Mouse (Mus musculus): ENCODE data around the gene Tpcn2.
A peak's percentile ranks its signal among the peaks of the same experiment; 100 is the strongest.

Gene Tpcn2

DNA sequence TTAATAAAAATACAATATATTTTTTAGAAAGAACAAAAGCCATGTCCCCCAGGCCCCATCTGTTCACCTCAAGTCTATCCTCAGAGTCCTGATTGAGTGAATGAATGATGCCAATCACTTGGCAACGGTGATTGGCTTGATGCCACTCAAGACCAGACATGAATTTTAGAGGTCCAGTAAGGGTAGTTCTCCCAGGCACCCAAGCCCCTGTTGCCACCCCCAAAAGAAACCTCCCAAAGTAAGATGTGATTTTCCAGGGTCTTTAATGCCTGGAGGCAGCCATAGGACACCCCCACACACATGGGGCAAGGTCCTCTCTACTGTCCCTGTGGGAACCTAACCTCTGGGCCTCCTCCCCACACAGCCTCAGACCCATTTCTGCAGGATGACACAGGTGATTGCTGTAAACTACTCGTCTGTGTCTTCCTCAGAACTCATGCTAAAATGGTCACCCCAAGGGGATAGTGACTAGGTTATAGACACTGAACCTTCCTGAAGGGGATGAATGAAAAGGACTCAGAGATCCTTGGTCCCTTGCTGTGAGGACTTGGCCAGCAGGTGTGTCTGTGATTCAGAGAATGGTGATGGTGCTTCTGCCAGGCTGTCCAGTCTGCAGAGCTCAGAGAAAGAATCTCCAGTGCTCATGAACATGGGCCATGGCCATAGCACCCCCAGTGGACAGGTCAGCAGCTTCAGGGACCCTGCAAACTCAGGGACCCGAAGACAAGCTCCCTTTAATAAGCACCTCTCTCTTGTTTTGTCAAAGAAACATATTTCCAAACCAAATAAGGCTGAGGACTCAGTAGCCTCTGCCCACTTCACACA is 15.1 kb upstream of the Tpcn2 start:
- no peak for DNase-seq

DNA sequence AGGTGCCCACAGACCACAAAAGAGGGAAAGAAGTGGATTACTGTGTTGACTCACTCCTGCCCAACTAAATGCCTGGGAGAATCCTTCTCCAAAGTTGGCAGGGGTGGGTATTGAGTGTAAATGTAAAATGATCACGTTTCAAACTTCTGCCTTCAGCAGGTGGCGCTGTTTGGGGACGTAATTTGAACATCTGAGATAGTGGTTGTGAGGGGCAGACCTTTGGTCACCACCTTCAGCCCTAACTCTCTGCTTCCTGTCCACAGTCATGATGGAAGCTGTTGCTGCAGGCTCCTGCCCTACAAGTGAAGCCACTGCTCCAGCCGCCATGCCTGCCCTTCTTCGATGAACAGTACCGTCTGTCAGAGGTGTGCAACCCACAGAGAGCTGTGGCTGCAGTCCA is 10.0 kb upstream of the Tpcn2 start:
- DNase-seq, result no peak

DNA sequence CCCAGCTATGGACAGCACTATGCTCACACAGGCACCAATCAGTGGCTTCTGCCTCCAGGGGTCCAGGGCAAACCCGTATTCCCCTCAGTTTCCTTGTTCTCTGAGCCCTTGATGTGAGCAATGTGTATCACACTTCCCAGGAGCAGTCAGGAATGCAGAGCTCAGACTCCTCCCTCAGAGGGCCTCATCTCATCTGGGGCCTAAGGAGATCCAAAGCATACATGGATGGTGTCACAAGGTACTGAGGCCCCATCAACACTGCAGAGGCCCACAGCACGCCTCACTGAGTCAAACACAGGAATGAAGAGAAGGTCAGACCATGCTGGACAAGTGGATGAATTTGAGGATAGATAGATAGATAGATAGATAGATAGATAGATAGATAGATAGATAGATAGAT is 8.9 kb upstream of the Tpcn2 start:
- DNase-seq, result no peak

DNA sequence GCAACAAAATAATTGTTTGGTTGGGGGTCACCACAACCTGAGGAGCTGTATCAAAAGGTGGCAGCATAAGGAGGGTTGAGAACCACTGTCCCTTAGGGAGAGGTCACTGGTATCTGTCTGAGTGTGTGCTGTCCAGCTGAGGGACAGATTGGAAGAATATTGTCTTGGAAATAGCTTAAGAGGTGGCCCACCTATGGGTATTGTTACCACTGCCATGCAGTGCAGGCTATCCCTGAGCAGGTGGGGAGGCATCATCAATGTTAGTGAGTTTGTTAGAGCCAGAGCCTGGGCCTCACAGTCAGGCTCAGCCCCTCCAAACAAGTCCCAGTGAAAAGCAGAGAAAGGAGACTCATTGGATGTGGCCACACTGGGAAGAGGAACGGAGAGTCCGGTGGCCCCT is 8.0 kb upstream of the Tpcn2 start:
- no peak for DNase-seq

DNA sequence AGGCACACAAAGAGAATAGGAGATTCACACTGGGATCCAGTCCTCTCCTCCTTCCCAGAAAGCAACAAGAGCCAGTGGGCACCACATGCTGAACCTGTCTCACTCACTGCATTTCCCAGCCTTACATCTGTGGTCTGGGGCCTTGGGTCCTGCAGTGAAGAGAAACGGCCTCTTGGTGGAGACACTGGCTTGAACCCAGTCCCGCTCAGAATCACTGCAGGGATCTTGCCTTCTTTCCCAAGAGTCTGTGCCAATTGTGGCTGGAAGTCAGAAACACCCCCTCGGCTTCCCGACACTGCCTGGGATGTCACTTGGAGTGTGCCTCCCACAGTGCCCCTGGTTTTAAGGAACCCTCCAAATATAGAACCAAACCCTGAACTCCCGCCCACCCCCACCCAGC is 5.5 kb upstream of the Tpcn2 start:
- no peak for DNase-seq

DNA sequence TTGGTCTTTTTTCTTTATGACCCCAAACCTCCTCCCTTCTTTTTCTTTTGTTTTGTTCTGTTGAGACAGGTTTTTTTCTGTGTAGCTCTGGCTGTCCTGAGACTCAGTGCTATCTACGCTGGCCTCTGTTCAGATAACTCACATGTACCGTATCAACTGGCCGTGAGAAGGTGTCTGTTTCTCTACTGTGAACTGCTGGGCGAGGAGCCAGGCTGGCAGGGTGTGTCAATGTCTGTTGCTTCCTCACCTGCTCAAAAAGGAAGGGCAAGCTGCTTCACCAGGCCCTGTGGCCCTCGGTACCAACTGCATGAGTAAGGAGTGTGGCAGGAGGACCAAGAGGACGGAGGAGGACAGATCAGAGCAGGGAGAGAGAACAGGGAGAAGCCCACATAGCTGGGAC is 3.6 kb upstream of the Tpcn2 start:
- DNase-seq, result no peak

DNA sequence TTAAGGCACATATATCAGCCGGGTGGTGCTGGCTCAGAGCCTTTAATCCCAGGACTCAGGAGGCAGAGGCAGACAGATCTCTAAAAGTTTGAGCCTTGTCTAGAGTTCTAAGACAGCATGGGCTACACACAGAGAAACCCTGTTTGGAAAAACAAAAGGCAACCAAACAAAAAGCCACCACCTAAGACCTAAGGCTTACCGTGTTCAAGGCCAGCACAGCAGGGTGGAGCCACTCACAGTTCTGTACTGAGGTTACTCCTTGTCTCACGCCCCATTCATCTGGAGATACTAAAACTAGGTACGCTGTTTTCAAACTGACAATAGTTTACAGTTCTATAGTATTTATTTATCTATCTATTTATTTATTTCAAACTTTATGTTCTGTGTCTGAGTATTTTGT is 1.7 kb upstream of the Tpcn2 start:
- no peak for DNase-seq

DNA sequence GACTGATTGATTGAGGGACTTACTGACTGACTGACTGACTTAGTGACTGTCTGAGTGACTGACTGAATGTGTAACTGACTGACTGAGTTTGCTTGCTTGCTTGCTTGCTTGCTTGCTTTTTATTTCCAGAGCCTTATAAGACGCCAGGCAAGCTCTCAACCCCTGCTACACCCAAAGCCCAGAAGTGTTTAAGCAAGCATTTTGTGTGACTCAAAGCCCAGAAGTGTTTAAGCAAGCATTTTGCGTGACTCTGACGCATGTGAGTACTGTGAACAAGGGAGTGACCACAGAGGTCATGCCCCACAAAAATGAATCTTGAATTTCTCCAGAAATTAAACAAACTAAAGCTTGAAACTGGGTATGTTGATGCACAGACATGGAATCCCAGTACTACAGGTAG is 482 bp upstream of the Tpcn2 start:
- DNase-seq, result no peak

DNA sequence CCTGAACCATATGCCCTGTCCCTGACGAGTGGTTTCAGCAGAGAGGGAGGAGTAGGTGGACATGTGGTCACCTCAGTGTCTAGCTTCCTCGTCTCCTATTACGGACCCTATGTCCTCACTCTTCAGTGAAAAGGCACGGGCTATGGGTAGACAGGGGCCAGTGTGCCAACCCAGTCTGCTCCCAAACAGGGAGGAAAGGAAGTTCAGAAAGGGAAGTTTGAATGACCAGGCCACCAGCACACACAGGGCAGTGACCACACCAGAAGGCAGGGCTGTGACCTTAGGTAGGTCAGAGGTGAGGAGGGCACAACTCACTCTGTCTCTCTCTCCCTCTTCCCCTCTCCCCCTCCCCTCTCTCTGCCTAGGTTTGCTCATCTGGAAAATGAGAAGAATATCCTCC is 770 bp downstream of the Tpcn2 start:
- DNase-seq, result peak; percentile 55

DNA sequence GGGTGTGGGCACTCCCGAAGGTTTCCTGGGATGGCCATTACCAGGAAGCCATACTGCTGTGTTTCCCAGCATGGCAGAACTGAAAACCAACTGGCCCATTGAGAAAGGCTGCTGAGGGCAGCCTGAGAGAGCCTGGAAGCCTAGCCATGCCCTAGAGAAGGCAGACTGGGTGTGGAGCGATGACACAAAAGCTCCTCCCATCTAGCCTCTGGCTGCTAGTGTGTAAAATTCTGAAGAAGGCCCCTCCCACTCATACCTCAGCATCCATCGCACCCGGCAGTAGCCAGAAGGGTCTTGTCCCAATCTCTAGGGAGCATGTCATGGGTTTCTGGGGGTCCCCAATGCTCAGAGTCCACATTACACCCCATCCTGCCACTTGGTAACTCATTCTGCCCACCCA is 2.4 kb downstream of the Tpcn2 start:
- no peak for DNase-seq

DNA sequence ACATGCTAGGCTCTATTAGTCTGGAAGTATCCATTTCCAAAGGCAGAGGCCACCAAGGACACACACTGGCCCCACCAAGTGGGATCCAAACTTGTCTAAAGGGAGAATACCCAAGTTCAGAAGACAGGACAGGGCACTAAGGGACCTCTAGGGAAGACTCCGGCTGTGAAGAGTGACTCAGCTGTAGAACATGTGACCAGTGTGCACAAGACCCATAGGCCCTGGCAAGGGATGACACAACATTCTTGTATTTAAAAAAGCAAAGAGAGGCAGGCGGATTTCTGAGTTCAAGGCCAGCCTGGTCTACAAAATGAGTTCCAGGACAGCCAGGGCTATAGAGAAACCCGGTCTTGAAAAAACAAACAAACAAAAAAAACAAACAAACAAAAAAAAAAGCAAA is 8.3 kb downstream of the Tpcn2 start:
- DNase-seq, result no peak

DNA sequence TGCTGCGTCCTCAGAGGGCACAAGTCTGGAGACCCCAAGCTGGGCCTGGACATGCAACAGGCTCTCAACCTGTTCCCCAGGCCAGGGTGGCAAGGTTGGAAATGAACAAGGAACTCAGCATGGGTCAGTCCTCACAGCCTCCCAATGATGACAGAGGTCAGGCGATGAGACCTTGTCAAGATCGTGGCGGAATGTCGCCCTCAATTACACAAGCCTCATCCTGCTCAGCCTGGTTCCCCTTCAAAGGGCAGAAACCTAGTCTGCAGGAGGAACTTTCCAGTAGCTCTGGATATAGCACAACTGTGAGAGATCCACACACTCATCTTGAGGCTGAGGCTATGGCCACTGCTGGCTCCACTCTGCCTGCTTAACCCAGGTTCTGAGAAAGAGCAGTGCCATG is 12.9 kb downstream of the Tpcn2 start:
- no peak for DNase-seq

DNA sequence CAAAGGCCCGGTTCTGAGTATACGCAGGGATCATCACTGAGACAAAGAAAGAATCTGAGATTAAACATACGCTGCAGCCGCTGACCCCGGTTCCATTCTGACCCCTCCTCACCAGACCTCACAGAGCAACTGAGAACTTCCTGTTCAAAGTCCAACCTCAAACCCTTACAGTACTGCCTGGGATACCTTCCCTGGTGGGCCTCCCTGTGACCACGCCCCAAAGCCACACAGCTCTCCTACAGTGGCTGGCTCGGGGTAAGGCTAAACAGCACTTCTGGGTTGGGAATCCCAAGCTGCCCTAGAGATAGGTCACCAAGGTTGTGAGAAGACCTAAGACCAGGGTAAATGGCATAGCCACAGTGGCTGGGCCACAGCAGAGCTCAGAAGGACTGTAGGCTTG is 14.9 kb downstream of the Tpcn2 start:
- no peak for DNase-seq

DNA sequence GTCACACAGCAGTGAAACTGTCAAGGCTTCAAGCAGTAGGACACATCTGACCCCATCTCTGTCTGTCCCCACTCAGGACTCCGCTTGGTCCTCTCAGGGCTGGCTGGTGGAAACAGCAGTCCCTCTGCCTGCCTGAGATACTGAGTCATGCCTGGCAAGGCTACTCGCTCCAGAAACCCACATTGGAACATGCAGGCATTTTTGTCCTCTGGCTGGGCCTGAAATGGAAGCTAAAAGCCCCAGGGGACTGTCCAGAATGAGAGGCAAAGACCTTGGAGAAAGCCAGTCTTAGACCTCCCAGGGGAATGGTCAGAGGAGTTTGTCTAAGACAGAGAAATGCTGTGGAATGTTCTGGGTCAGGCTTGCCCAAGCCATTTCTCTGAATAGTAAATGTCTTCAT is 17.8 kb downstream of the Tpcn2 start:
- DNase-seq, result no peak

DNA sequence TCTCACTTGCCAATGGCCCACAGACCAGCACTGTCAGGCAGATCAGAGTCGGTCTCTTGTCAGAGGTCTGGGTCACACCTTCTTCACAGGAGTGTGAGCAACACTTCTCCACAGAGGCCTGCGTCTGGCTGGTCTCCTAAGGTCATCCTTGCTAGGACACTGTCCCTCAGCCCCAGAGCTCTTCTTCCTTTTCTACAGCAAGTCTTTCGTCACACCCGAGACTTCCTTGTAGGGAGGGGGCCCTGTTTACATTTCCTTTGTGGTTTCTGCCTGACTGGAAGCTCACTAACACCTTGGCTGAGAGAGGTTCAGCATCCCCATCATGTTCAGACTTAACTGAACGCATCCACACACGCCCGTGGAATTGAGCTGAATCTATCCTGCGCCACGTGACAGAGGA is 19.6 kb downstream of the Tpcn2 start:
- no peak for DNase-seq

DNA sequence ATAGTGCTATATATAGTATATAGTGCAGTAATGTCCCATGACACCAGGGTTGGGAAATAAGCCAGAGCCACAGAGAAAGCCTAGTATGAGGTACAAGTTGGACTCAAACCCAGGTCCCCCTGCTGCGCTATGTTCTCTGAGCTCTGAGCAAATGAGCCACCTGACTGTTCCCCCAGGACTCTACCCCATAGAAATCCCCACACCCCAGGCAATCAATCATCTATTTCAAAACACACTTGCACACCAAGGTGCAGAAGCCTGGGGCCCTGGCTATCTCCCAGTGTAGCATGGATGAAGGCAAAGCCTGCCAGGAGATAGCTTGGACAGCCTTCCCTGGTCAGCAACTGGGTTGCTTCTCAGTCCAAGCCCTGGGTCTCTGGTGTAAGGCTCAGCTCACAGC is 27.7 kb downstream of the Tpcn2 start:
- no peak for DNase-seq

DNA sequence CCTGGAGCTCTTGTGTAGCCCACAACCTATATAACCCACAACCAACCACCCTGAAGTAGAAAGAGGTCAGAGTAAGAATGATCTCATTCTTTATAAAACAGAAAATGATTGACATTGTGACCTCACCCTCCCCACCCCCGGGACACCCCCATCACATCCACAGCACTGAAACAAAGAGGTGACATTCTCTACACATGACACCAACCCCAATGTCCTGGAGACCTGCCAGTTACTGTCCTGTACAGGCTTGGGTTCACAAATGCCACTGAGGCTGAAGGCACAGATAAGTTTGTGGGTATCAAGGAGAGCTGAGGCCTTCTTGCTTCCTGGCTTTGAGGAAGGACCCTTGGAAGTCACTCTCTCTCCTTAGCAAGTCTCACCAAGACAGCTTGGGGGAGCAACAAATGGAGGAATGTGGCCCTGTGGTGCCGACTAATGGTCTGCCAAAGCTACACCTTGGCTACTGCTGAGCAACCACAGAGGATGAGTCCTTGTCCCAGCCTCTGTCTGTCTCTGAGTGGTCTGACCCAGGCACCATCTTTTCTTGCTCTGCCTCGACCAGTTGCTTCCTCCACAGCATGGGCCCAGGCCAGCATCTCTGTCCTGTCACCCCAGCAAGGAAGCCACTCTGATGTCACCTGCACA is 29.7 kb downstream of the Tpcn2 start:
- no peak for DNase-seq

DNA sequence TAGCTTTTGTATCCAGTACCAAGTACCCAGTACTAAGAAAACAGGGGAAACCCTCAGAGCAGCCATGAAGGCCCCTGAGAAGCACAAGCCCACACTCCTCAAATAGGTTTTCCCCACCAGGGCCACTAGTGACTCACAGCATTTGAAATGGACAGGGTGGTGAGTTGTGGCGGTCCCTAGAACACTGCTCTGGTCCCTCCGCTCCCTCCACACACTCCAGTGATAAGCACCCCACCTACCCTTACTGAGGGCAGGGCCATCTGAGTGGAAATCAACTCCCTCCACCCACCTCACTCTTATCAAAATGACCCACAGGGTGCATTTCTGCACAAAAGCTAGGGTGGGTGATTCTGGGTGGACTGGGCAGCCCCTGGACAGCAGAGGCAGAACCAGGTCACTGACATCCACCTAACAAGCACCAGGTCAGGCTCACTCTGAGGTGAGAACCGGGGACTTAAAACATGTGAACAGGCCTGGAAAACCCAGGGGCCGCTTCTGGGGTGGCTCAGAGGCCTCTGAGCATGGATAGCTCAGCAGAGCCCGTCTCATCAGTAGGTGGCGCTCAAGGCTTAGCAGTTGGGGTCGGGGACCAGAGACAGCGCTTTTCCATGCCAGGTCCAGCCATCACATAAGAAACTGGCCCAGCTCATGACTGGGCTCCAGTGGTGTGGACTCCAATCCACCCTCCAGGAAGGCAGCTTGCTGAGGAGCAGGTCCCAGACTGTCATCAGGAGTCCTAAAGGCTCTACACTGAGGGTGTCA is 30.9 kb downstream of the Tpcn2 start:
- DNase-seq, result peak; percentile 69

DNA sequence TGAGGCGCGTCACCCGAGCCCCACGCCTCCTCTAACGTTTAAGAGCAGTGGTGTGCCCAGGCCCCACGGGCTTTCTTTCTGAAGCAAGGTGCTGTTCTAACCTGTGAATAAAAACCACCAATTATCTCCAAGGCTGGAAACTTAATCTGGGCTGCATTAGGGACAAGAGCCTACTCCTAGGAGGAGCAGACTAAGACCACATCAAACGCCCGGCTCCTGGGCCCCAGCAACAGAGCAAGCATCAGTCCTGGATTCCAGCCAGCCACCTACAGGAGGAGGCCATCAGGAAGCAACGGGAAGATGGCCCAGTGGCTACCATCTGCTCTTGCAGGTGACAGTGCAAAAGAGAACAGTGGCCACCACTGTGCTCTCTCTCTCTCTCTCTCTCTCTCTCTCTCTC is 33.6 kb downstream of the Tpcn2 start:
- DNase-seq, result no peak

DNA sequence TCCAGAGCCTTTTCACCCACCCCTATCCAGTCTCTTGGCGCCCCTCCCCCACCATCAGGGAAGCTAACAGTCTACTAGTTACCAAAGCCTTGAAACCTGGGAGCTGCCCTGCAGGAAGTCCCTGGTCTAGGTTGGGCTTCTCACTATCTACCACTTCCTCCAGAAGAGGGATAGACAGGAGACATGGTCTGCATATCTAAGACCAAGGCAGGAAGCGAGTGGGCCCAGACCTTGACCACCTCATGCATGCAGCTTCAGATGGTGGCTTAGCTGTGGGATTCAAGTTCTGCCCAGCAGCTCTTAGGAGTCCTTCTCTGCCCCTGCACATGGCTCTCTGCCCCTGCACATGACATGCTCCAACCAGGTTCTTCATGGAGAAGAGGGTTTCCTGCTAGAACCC is 34.9 kb downstream of the Tpcn2 start:
- DNase-seq, result no peak

DNA sequence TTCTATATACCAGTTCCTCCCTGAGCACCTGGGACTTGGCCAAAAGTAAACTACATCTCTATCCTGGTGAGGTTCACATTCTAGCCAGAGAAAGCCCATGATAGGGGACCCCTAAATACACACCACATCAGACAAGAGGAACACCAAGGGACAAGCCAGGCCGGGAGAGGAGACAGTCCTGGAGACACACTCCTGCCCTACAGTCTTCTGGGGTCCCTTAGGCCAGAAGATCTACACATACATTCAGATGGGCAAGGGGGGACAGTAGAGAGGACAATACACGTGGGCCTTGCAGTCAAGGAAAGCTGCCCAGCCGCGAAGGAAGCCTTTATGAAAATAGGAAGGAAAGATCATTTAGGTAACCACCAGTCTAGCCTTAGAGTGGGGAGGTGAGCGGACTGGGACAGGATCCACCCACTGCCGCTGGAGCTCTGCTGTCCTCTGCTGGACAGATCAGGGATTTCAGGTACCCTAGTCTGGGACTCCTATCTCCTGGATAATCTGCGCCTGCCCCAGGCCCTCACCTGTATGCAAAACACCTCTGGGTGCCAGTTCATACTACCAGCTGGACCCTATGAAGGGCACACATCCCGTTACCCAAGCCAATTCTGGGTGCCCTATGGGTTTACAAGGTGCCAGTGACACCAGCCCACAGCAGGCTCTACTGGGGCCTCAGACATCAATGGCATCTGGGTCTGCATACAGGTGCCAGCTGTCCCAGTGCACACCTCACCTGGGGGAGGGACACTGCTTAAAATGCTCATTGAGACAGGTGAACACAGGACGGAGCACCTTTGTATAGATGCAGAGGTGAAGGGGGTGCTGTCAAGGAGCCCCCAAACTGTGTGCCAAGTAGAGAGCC is 40.7 kb downstream of the Tpcn2 start:
- peak; percentile 22 for DNase-seq

DNA sequence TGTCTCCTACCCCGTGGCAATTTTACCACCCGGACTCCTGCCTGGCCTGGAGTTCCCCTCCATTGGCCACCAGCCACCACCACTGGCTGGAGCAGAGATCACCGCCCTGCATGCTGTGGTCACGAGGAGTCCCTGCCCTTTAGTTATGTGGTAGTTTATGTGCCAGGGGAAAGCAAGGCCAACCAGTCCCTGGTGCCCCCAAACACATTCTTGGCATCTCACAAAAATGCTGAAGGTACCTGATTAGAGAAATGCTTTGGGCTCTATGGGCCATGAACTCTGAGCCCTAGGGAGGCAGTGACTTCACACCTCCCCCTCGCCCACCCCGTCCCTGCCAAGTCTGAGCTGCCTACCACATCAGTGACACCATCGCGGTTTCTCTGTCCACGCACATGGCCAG is 41.8 kb downstream of the Tpcn2 start:
- no peak for DNase-seq

DNA sequence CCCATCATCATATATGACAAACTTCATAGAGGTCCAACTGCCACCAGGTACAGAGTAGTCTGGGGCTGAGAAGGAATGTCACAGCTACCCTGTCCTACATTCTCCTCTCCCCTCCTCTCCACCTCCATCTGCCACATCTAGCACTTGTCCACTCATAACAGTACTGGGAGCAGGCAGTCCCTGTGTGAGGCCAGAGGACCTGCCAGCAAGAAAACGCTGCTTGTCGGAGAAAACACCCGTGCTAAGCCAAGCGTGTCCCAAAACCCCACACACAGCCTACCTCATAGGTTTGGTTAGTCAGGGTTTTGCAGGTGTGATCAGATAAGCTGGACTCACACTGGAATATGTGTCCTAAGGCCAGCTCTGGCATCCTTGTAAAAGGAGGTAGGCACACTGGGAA is 42.9 kb downstream of the Tpcn2 start:
- DNase-seq, result no peak
